Mouse (Mus musculus) adrenal gland, postnatal 25 days (tissue): ENCODE measurements at regions not wholly inside any gene's neighbourhood (a gene's known extent, or its start where the extent isn't known, plus 50 kb on each side); places are given as distances from the start of the nearest gene placed in this dataset.

Experiments
- DNase-seq: peaks from one replicate; pipeline ENCODE4 v3.0.0; 2021; ENCODE audit warnings: mixed read lengths

DNA sequence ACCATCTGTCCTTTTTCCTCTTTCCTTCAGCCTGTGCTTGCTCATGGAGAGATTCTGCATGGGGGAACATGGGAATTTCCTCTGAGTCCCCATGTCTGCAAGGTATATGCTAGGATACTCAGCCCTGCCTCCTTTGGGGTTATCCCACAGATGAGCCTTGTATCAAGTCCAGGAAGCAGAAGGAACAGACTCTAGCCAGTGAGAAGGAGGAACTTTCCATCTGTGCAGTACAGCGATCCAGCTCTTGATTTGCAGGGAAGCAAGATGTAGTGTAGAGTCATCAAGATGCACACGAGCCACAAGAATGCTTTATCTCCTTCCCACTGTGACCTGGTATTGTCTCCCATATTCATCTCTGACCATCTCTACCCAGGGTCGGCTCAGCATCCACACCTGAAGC lies 84.5 kb downstream of the Gadd45g start:
- no peak for DNase-seq

- DNase-seq = no peak
These were observed 89.3 kb downstream of the Gadd45g start for GRCm38 (mm10) chr13:51935827-51936226.

- DNase-seq = no peak
These were observed 90.0 kb downstream of the Gadd45g start for GRCm38 (mm10) chr13:51936441-51936840.

DNA sequence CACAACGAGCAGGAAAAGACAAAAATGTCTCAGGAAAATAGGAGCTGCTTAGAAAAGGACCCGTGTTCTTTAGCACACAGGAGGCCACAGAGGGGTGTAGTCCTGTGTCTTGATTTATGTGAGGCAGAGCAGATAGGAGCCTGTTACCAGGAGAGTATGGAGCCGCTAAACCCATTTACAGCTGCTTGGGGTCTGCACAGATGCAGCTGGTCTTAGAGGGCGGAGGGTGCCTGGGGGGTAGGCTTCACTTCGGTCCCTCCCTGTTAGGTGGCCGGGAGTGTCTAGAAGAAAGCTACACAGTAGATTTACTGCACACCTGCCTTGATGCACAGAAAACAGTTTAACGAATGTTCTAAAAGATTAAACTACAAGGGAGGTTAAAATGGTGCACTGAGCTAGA lies 91.4 kb downstream of the Gadd45g start:
- no peak for DNase-seq

GRCm38 (mm10) chr13:51939262-51939661 lies 92.8 kb downstream of the Gadd45g start:
- DNase-seq = no peak

GRCm38 (mm10) chr13:51939715-51940114 lies 93.2 kb downstream of the Gadd45g start:
- DNase-seq = no peak

- peak; percentile 49 for DNase-seq
These were observed 99.7 kb downstream of the Gadd45g start for GRCm38 (mm10) chr13:51946171-51946570.

GRCm38 (mm10) chr13:51948896-51949295 lies 102.4 kb downstream of the Gadd45g start:
- no peak for DNase-seq

DNA sequence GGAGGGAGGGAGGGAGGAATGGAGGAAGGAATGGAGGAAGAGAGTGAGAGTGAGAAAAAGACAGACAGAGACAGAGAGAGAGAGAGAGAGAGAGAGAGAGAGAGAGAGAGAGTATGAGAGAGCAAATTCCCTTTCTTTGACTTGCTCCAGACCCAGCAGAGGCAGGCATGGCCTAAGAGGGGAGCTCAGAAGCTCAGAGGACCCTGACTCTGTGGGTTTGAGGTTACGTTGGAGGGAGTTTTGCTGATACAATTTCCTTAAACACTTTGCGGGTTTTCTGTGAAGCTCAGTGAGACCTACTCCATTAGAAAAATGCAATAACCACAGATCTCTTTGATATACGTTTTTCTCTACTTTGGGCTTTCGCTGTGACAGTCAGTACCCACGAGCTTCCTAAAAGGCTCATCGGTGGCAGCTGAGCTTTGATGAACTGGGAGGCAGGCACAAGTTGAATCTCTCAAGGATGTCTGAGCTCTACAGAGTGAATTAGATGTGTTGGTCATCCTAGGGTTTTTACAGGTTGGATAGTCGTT lies 105.1 kb downstream of the Gadd45g start:
- no peak for DNase-seq

GRCm38 (mm10) chr13:51953084-51953483 lies 106.6 kb downstream of the Gadd45g start:
- no peak for DNase-seq

- DNase-seq = no peak
These were observed 107.1 kb downstream of the Gadd45g start for GRCm38 (mm10) chr13:51953569-51953968.

DNA sequence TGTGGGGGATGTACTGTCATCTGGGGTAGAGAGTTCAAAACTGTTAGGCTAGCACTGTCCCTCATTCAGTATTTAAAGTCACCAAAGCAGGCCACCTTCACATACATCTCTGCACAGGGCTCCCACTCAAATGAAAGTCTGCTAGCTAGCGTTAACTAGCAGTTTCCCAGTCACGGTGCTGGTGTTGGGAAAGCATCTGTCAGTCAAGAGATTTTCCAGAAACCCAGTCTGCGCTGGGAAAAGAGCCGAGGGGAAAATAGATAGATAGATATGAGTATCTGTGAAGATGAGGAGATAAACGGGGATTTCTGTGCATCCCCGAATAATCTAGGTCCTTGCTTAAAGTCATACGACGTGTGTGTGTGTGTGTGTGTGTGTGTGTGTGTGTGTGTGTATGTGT lies 110.6 kb downstream of the Gadd45g start:
- no peak for DNase-seq

GRCm38 (mm10) chr13:51959591-51959990 lies 113.1 kb downstream of the Gadd45g start:
- no peak for DNase-seq

- DNase-seq = no peak
These were observed 113.8 kb downstream of the Gadd45g start for GRCm38 (mm10) chr13:51960262-51960661.

GRCm38 (mm10) chr13:51962191-51962611 lies 115.7 kb downstream of the Gadd45g start:
- peak; percentile 34 for DNase-seq

DNA sequence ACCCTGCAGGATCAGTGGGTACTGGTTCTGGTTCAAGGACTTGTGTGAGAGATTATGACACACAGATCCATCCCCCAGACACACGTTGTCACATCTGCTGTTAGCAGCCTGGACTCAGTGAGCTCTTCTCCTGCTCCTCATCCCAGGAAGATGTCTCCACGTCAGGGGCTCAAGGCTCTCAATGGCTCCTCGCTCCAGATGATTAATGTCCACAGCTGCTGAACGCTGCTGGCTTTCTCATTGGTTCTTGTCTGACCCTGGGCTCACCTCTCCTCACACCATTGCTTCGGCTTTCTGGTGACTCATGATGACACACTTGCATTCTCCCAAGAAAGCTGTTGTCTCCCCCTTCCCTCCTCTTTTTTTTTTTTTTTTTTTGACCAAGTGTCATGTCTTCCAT lies 116.2 kb downstream of the Gadd45g start:
- DNase-seq = no peak

DNA sequence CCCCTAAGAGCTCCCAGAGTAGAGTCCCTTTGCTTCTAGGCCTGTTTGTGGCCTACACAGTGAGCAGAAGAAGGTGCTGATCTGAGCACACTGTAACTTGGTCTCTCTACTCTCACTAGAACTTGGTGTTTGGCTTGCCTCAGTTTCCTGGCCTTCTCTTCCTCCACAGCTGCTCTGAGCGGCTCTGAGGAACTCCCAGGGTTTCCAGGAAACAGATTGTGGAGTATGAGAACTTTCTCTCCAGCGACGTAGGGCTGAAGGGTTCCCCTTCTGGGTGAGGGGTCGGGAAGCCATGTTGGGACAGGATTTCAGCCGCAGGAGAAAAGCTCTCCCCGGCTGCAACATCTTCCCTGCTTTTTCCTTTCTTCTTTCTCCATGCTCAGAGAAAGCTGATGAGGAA lies 117.5 kb downstream of the Gadd45g start:
- DNase-seq = no peak

GRCm38 (mm10) chr13:51964416-51964815 lies 117.9 kb downstream of the Gadd45g start:
- DNase-seq = no peak

- no peak for DNase-seq
These were observed 118.4 kb downstream of the Gadd45g start for GRCm38 (mm10) chr13:51964921-51965320.

DNA sequence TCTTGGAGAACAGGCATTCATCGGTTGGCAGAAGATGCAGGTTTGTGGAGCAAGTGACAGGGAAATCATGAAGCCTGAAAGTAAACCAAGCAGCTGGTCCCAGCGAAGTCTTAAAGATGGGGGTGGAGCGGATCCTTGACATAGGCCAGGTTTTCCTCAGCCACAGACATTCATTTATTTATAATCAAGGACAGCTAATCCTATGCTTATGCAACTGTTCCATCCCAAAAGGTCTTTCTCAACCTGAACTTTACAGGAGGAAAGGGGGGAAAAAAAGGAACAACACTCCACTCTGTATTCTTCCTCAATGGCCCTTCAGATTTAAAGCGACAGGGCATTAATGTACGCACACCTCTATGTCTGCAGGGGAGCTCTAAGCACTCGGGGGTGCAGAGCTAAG lies 121.6 kb downstream of the Gadd45g start:
- no peak for DNase-seq

DNA sequence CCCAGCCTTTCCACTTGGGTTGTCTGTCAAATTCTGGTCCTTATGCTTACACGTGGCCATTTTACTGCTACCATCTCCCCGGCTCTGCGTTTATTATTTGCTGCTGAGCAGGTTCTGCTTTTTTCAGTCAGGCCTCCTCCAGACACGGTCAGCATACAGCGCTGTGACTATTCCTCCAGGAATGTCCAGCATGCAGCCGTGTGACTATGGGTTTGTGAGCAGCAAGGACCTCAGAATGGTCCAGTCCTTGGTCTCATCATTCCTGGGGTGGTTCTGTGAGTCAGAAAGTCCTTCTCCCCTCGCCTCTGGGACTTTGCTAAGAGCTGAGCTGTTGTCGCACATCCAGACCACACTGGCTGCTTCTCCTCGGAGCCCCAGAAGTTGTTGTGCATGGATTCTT lies 122.3 kb downstream of the Gadd45g start:
- DNase-seq = peak; percentile 36

DNA sequence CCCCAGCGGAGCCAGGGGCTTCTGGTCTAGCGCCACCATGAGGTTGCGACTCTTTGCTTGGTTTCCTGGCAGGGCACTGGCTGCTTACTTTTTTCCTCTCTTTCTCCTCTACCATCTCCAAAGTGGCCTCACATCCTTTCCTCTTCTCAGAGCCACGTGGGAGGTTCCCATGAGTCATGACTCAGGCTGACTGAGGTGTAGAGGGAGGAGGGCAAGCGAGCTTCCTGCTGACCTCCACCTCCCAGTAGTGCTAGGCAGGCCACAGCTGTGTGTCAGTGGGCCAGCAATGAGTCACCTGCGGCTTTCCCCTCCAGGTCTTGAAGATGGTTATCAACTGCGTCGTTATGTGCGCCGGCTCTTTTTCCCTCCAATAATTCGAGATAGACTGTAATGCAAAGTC lies 123.6 kb downstream of the Gadd45g start:
- peak; percentile 59 for DNase-seq

DNA sequence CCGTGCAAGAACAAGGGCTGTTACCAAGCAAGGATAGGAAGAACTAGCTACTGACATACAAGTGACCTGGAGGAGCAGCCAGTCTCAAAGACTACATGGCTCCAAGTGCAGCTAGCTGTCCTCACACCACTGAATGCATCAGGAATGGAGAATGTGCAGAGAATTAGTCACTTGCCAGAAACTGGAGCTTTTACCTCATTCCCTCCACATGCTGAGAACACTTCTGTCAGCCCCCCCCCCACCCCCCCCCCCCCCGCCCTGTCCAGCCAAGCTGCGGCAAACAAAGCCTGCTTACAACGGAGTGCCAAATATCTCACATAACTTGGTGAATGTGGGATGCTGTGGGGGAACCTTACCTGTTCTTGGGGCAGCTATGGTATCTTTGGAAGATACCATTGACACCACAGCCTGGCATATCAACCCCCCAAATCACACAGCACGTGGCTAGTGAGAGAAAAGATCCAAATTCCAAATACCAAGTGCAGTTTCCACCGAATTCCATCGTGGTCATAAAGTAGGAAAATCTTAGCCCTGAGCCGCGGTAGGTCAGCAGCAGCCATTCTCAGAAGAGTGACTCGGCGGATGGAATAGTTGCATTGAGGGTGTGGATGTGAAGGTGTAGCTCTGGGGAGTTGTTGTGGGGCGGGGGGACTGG lies 126.3 kb downstream of the Gadd45g start:
- DNase-seq = no peak

GRCm38 (mm10) chr13:51973461-51973860 lies 127.0 kb downstream of the Gadd45g start:
- no peak for DNase-seq

- DNase-seq = no peak
These were observed 127.6 kb downstream of the Gadd45g start for GRCm38 (mm10) chr13:51974101-51974500.
